Mouse (Mus musculus): ENCODE results near the gene Irf2bpl. TPM values are rescaled to one million over a fixed set of nuclear protein-coding genes. Genes with fewer than 3 reads are reported as not detected.

Gene Irf2bpl
- total and polyA plus RNA-seq, 2 experiments, result 6.8 to 10.8 TPM

GRCm38 (mm10) chr12:86880090-86880723 lies 4.4 kb downstream of the Irf2bpl start:
- peaks cover 13% of the 10 kb centered on the region for H3K4me1 ChIP-seq (ENCODE audit: control insufficient read depth, insufficient read depth, low read length)
- 80% methylated on average over 3 of the region's 3 CpGs for WGBS
- no peaks in the 10 kb centered on the region for H3K36me3 ChIP-seq (ENCODE audit: control insufficient read depth, insufficient read depth, low read length)
- H3K79me2 ChIP-seq (ENCODE audit: control insufficient read depth, insufficient read depth, low read length), result peaks cover 26% of the 10 kb centered on the region
- DNase-seq (ENCODE audit: extremely low read depth, low read depth, low spot score), result peak; percentile 6
- H3K27me3 ChIP-seq (ENCODE audit: control insufficient read depth, insufficient read depth, low read length), result no peaks in the 10 kb centered on the region
- no peak overlapping the region; the same call in 1 of the 2 replicates for H3K27ac ChIP-seq (replicated peaks; ENCODE audit: insufficient read depth, low read depth, low read length)
- H3K4me3 ChIP-seq (ENCODE audit: insufficient read depth, low read depth, low read length), result no peak overlapping the region
- TF ChIP-seq POLR2A (IDR thresholded peaks at IDR 0.05; ENCODE audit: extremely low read depth, insufficient read depth, low read length), result no peak
- TF ChIP-seq CTCF (IDR thresholded peaks at IDR 0.05; ENCODE audit: low read depth, low read length), result no peak
- H3K9ac ChIP-seq (ENCODE audit: low read depth, low read length), result no peak overlapping the region

GRCm38 (mm10) chr12:86879446-86880085 lies 5.0 kb downstream of the Irf2bpl start:
- Histone ChIP-seq H3K27me3 (ENCODE audit: control insufficient read depth, insufficient read depth, low read length) (no peaks in the 10 kb centered on the region), H3K4me1 (ENCODE audit: control insufficient read depth, insufficient read depth, low read length) (peaks cover 13% of the 10 kb centered on the region), H3K36me3 (ENCODE audit: control insufficient read depth, insufficient read depth, low read length) (no peaks in the 10 kb centered on the region), H3K79me2 (ENCODE audit: control insufficient read depth, insufficient read depth, low read length) (peaks cover 26% of the 10 kb centered on the region), H3K4me3 (ENCODE audit: insufficient read depth, low read depth, low read length) (no peak overlapping the region), H3K27ac (replicated peaks; ENCODE audit: insufficient read depth, low read depth, low read length) (no peak overlapping the region; the same call in 1 of the 2 replicates), H3K9ac (ENCODE audit: low read depth, low read length) (no peak overlapping the region)
- WGBS, result 30% methylated on average over 6 of the region's 6 CpGs
- TF ChIP-seq POLR2A (IDR thresholded peaks at IDR 0.05; ENCODE audit: extremely low read depth, insufficient read depth, low read length) (no peak), CTCF (IDR thresholded peaks at IDR 0.05; ENCODE audit: low read depth, low read length) (no peak)
- DNase-seq (ENCODE audit: extremely low read depth, low read depth, low spot score), result peak; percentile 75

GRCm38 (mm10) chr12:86878426-86879353 lies 5.9 kb downstream of the Irf2bpl start:
- Histone ChIP-seq H3K27ac (replicated peaks; ENCODE audit: insufficient read depth, low read depth, low read length) (no peak overlapping the region), H3K4me3 (ENCODE audit: insufficient read depth, low read depth, low read length) (no peak overlapping the region), H3K27me3 (ENCODE audit: control insufficient read depth, insufficient read depth, low read length) (no peaks in the 10 kb centered on the region), H3K9ac (ENCODE audit: low read depth, low read length) (no peak overlapping the region), H3K4me1 (ENCODE audit: control insufficient read depth, insufficient read depth, low read length) (peaks cover 13% of the 10 kb centered on the region), H3K79me2 (ENCODE audit: control insufficient read depth, insufficient read depth, low read length) (peaks cover 22% of the 10 kb centered on the region), H3K36me3 (ENCODE audit: control insufficient read depth, insufficient read depth, low read length) (no peaks in the 10 kb centered on the region)
- DNase-seq (ENCODE audit: extremely low read depth, low read depth, low spot score), result peak; percentile 6
- WGBS, result 83% methylated on average over 16 of the region's 16 CpGs
- no peak for TF ChIP-seq CTCF (IDR thresholded peaks at IDR 0.05; ENCODE audit: low read depth, low read length)
- no peak for TF ChIP-seq POLR2A (IDR thresholded peaks at IDR 0.05; ENCODE audit: extremely low read depth, insufficient read depth, low read length)

- no peak for DNase-seq (ENCODE audit: extremely low read depth, low read depth, low spot score)
- H3K27me3 ChIP-seq (ENCODE audit: control insufficient read depth, insufficient read depth, low read length), result no peaks in the 10 kb centered on the region
- H3K4me3 ChIP-seq (ENCODE audit: insufficient read depth, low read depth, low read length), result no peak overlapping the region
- H3K9ac ChIP-seq (ENCODE audit: low read depth, low read length), result no peak overlapping the region
- 66% methylated on average over 4 of the region's 4 CpGs for WGBS
- TF ChIP-seq CTCF (IDR thresholded peaks at IDR 0.05; ENCODE audit: low read depth, low read length) (no peak), POLR2A (IDR thresholded peaks at IDR 0.05; ENCODE audit: extremely low read depth, insufficient read depth, low read length) (no peak)
- H3K36me3 ChIP-seq (ENCODE audit: control insufficient read depth, insufficient read depth, low read length), result no peaks in the 10 kb centered on the region
- peaks cover 5% of the 10 kb centered on the region for H3K79me2 ChIP-seq (ENCODE audit: control insufficient read depth, insufficient read depth, low read length)
- peaks cover 12% of the 10 kb centered on the region for H3K4me1 ChIP-seq (ENCODE audit: control insufficient read depth, insufficient read depth, low read length)
- H3K27ac ChIP-seq (replicated peaks; ENCODE audit: insufficient read depth, low read depth, low read length), result no peak overlapping the region
Measured at GRCm38 (mm10) chr12:86876981-86877380, 7.6 kb downstream of the Irf2bpl start.

GRCm38 (mm10) chr12:86876116-86876515 lies 8.5 kb downstream of the Irf2bpl start:
- no peak for DNase-seq (ENCODE audit: extremely low read depth, low read depth, low spot score)
- H3K36me3 ChIP-seq (ENCODE audit: control insufficient read depth, insufficient read depth, low read length), result no peaks in the 10 kb centered on the region
- H3K27ac ChIP-seq (replicated peaks; ENCODE audit: insufficient read depth, low read depth, low read length), result no peak overlapping the region
- H3K79me2 ChIP-seq (ENCODE audit: control insufficient read depth, insufficient read depth, low read length), result no peaks in the 10 kb centered on the region
- no peak overlapping the region for H3K4me3 ChIP-seq (ENCODE audit: insufficient read depth, low read depth, low read length)
- peaks cover 8% of the 10 kb centered on the region for H3K4me1 ChIP-seq (ENCODE audit: control insufficient read depth, insufficient read depth, low read length)
- TF ChIP-seq CTCF (IDR thresholded peaks at IDR 0.05; ENCODE audit: low read depth, low read length), result no peak
- TF ChIP-seq POLR2A (IDR thresholded peaks at IDR 0.05; ENCODE audit: extremely low read depth, insufficient read depth, low read length), result no peak
- H3K27me3 ChIP-seq (ENCODE audit: control insufficient read depth, insufficient read depth, low read length), result no peaks in the 10 kb centered on the region
- 93% methylated on average over 5 of the region's 5 CpGs for WGBS
- no peak overlapping the region for H3K9ac ChIP-seq (ENCODE audit: low read depth, low read length)
